Mouse (Mus musculus) liver, embryonic 18 days (tissue): ENCODE results near the gene Hydin. TPM values are rescaled to one million over a fixed set of nuclear protein-coding genes. Genes with fewer than 3 reads are reported as not detected.

Experiments used
- polyA plus RNA-seq: library from polyadenylated mRNA; depleted of rRNA; stranded (reverse); fragments of >200 nt; gene quantifications from 2 replicates; pipeline ENCODE4 v1.2.3, GENCODE M21; 2012; rRNA removed

The Hydin gene
- polyA plus RNA-seq: 0.31 and 0.43 TPM in 2 replicates

DNA sequence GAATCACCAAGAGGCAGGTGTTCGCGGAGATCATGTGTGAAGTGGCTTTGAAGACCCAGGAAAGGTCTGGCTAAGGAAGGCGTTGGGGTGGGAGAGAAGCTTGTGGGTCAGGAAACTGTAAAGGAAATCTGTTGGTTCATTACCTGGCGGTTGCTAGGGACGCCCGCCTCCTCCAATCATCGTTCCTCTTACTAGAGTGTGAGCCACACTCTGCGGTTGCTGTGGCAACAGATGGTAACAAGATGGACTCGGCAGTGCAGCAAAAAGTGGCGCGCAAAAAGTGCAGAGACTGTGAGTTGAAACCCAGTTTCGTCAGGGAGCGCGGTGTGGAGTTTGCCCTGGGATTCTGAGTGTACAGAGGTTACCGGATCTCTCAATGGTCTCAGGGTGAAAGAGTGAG is at the start of gene Hydin:
Hydin (plus strand) TSS at position 237 of the 400 bp plus-strand sequence.

DNA sequence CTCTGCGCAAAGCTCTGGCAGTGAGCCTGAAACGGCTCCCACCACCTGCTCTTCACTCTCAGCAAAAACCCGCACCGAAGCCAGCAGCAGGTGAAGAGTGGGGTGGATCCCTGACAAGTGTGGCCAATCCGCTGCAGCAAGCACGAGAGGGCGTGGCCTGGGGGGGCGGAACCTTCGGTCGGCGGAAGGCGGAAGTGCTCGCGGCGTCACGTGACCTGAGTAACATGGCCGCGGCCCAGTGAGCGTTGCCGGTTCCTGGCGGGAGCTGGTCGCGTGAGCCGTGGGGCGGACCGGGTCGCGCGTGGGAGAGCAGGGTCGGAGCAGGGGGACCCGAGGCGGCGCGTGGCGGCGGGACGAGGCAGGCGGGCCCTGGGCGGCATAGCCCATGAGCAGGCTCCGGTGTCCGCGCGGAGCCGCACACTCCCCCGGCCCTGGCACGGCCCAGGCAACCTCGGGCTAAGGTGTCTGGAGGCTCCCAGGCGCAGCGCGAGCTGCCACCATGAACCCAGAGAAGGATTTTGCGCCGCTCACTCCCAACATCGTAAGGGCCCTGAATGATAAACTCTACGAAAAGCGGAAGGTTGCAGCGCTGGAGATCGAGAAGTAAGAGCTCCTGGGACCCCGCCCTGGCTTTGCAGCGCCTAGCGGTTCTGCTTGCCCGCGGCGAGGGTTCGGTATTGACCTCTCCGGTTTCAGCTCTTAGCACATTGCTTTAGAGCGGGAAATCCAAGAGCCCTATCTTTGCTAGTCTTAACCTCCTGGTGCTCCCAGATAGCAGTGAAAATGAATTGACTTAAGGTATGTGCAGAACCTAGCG is 351.8 kb downstream of the Hydin start, which contains the start of gene Vac14:
Vac14 (plus strand) TSS at position 195 of the 817 bp plus-strand sequence.

Other genes starting within 250 kb of the Hydin start
- 0.15 and 0.25 TPM in 2 replicates for gene Chst4, start 227.2 kb upstream of the Hydin start, polyA plus RNA-seq
- 1.5 and 1.6 TPM in 2 replicates for gene Zfp612, start 187.2 kb upstream of the Hydin start, polyA plus RNA-seq
- gene Gm21964, start 165.8 kb upstream of the Hydin start, polyA plus RNA-seq: not detected in 2 replicates
- gene Gm17720, start 164.2 kb upstream of the Hydin start, polyA plus RNA-seq: not detected in 2 replicates
- 0.02 TPM in 1 of 2 replicates, not detected in the other for gene Calb2, start 98.8 kb upstream of the Hydin start, polyA plus RNA-seq
- 2.1 and 2.2 TPM in 2 replicates for gene Cmtr2, start 51.3 kb upstream of the Hydin start, polyA plus RNA-seq